Mouse (Mus musculus) liver, adult 2 months (tissue): ENCODE measurements around the gene Gm9945.

Source experiments
- CTCF ChIP-seq: fragments of 200-500 bp; IDR thresholded peaks from 2 replicates; pipeline ENCODE4 v1.5.1; 2011; ENCODE audit warnings: low read depth, low read length, control low read depth
- POLR2A ChIP-seq: fragments of 200-500 bp; IDR thresholded peaks from 2 replicates; pipeline ENCODE4 v1.6.1; 2011; ENCODE audit warnings: low read length, control low read depth; ENCODE audit not compliant: insufficient read depth; ENCODE audit errors: extremely low read depth

GRCm38 (mm10) chr11:53502039-53502765, 22.2 kb downstream of the Gm9945 start:
- TF ChIP-seq CTCF (no peak), POLR2A (no peak)
